Mouse (Mus musculus) liver, embryonic 14.5 days (tissue): ENCODE data around the gene Papss1. TPM values are rescaled to one million over a fixed set of nuclear protein-coding genes. Genes with fewer than 3 reads are reported as not detected.

Source experiments
- ATAC-seq: fragments of 200-750 bp; cut with Nextera tagmentation; 2 replicates; pipeline ENCODE4 v1.8.0; 2017; ENCODE audit warnings: moderate number of reproducible peaks, mild to moderate bottlenecking, moderate library complexity; ENCODE audit not compliant: insufficient read depth
- DNase-seq, 3 experiments: peaks; one replicate each; pipeline ENCODE4 v3.0.0-alpha.2; 2012 to 2013; ENCODE audit warnings: low read depth in 3 of 3, low spot score in 3 of 3
- H3K27ac ChIP-seq: fragments of 300-500 bp; sonication (generic); 2 replicates; pipeline ENCODE4 v1.5.1; 2014; ENCODE audit warnings: moderate library complexity, mild to moderate bottlenecking, control low read depth, inconsistent platforms
- H3K27me3 ChIP-seq: fragments of 300-500 bp; sonication (generic); 2 replicates; pipeline ENCODE4 v1.6.1; 2014; ENCODE audit warnings: mild to moderate bottlenecking, low read length, moderate library complexity; ENCODE audit not compliant: control insufficient read depth, insufficient read depth
- H3K36me3 ChIP-seq: fragments of 300-500 bp; sonication (generic); replicated peaks from 2 replicates; pipeline ENCODE4 v1.6.1; 2014; ENCODE audit warnings: low read depth; ENCODE audit not compliant: control insufficient read depth, insufficient read depth
- H3K4me1 ChIP-seq, 2 experiments: fragments of 200-500 bp in 1 of 2; fragments of 300-500 bp in 1 of 2; sonication (generic) in 1 of 2; replicated peaks; 2 replicates each; pipeline ENCODE4 v1.6.1; 2012 to 2014; ENCODE audit warnings: antibody characterized with exemption in 1 of 2, inconsistent platforms in 1 of 2, low read length in 1 of 2; ENCODE audit not compliant: control insufficient read depth in 2 of 2, insufficient read depth in 2 of 2
- H3K4me2 ChIP-seq: fragments of 300-500 bp; sonication (generic); 2 replicates; pipeline ENCODE4 v1.6.1; 2014; ENCODE audit warnings: low read depth, mild to moderate bottlenecking, control low read depth, moderate library complexity
- H3K4me3 ChIP-seq, 2 experiments: fragments of 200-500 bp in 1 of 2; fragments of 300-500 bp in 1 of 2; sonication (generic) in 1 of 2; 2 replicates each; pipeline ENCODE4 v1.5.1; 2012 to 2014; ENCODE audit warnings: low read depth in 2 of 2, low read length in 2 of 2, mild to moderate bottlenecking in 2 of 2, control low read depth in 1 of 2, inconsistent platforms in 1 of 2, moderate library complexity in 1 of 2; ENCODE audit not compliant: insufficient read depth in 1 of 2
- H3K9ac ChIP-seq: fragments of 300-500 bp; sonication (generic); replicated peaks from 2 replicates; pipeline ENCODE4 v1.6.1; 2014; ENCODE audit warnings: mild to moderate bottlenecking, control low read depth, moderate library complexity
- H3K9me3 ChIP-seq: fragments of 300-500 bp; sonication (generic); 2 replicates; pipeline ENCODE4 v1.6.1; 2016; ENCODE audit warnings: low read length, mixed read lengths; ENCODE audit not compliant: control insufficient read depth
- CTCF ChIP-seq: IDR thresholded peaks from 2 replicates; pipeline ENCODE4 v1.5.1; 2016; ENCODE audit warnings: antibody characterized with exemption, low read depth, control low read depth
- EP300 ChIP-seq: IDR thresholded peaks from 2 replicates; pipeline ENCODE4 v1.6.1; 2016; ENCODE audit warnings: antibody characterized with exemption, low read depth
- WGBS: fragments of 180-500 bp; shearing (Covaris S2); extraction: QIAGEN DNeasy Blood & Tissue Kit; methylation state at CpG from one replicate; pipeline ENCODE4 v1.1.7; 2014; ENCODE audit not compliant: insufficient replicate concordance; 5-methylcytosine and 5-hydroxymethylcytosine counted together
- polyA plus RNA-seq, 2 experiments: library from polyadenylated mRNA; depleted of rRNA in 1 of 2; stranded (reverse) in 1 of 2; unstranded in 1 of 2; fragments of >200 nt; fragmentation: Nextera tagmentation in 1 of 2; extraction: Ambion mirVana in 1 of 2; gene quantifications; 2 replicates each; pipeline versions ENCODE4 v1.2.1 to v1.2.3; 2012 to 2014

The Papss1 gene
- polyA plus RNA-seq, 2 experiments: 6.5 to 8.2 TPM

GRCm38 (mm10) chr3:131656032-131656431 lies 91.5 kb downstream of the Papss1 start:
- DNase-seq: no peak
- Histone ChIP-seq H3K4me1 (no peaks in the 10 kb centered on the region), H3K4me2 (no peak overlapping the region), H3K9ac (no peak overlapping the region), H3K27ac (no peak overlapping the region), H3K27me3 (no peaks in the 10 kb centered on the region), H3K9me3 (no peaks in the 10 kb centered on the region), H3K4me3 (no peak overlapping the region), H3K36me3 (no peaks in the 10 kb centered on the region)
- WGBS: 49% methylated on average over 6 of the region's 6 CpGs
- no peak for TF ChIP-seq EP300
- TF ChIP-seq CTCF: no peak
- ATAC-seq: no peak

- TF ChIP-seq CTCF (no peak), EP300 (no peak)
- Histone ChIP-seq H3K4me2 (no peak overlapping the region), H3K9ac (no peak overlapping the region), H3K27me3 (no peaks in the 10 kb centered on the region), H3K4me3 (no peak overlapping the region), H3K9me3 (no peaks in the 10 kb centered on the region), H3K27ac (no peak overlapping the region), H3K36me3 (no peaks in the 10 kb centered on the region), H3K4me1 (no peaks in the 10 kb centered on the region)
- ATAC-seq: no peak
- no peak for DNase-seq
Measured at GRCm38 (mm10) chr3:131660126-131660525, 95.6 kb downstream of the Papss1 start.

GRCm38 (mm10) chr3:131660629-131661028 lies 96.1 kb downstream of the Papss1 start:
- no peaks in the 10 kb centered on the region for H3K27me3 ChIP-seq
- TF ChIP-seq CTCF (no peak), EP300 (no peak)
- DNase-seq (no peak), ATAC-seq (no peak)
- 57% methylated on average over 4 of the region's 4 CpGs for WGBS
- H3K4me2 ChIP-seq: no peak overlapping the region
- no peaks in the 10 kb centered on the region for H3K4me1 ChIP-seq
- no peak overlapping the region for H3K9ac ChIP-seq
- no peaks in the 10 kb centered on the region for H3K36me3 ChIP-seq
- H3K27ac ChIP-seq: no peak overlapping the region
- no peak overlapping the region for H3K4me3 ChIP-seq
- no peaks in the 10 kb centered on the region for H3K9me3 ChIP-seq

GRCm38 (mm10) chr3:131662589-131663148 lies 98.1 kb downstream of the Papss1 start:
- no peak overlapping the region for H3K9ac ChIP-seq
- H3K9me3 ChIP-seq: no peaks in the 10 kb centered on the region
- no peaks in the 10 kb centered on the region for H3K27me3 ChIP-seq
- no peaks in the 10 kb centered on the region for H3K36me3 ChIP-seq
- 56% methylated on average over 5 of the region's 5 CpGs for WGBS
- no peaks in the 10 kb centered on the region for H3K4me1 ChIP-seq
- ATAC-seq: no peak
- no peak for DNase-seq
- no peak overlapping the region for H3K4me2 ChIP-seq
- H3K27ac ChIP-seq: no peak overlapping the region
- TF ChIP-seq EP300 (no peak), CTCF (no peak)
- no peak overlapping the region for H3K4me3 ChIP-seq

GRCm38 (mm10) chr3:131669910-131670309 lies 105.3 kb downstream of the Papss1 start:
- Histone ChIP-seq H3K4me2 (no peak overlapping the region), H3K27ac (no peak overlapping the region), H3K27me3 (no peaks in the 10 kb centered on the region), H3K36me3 (no peaks in the 10 kb centered on the region), H3K4me3 (no peak overlapping the region), H3K9ac (no peak overlapping the region), H3K9me3 (no peaks in the 10 kb centered on the region), H3K4me1 (no peaks in the 10 kb centered on the region)
- WGBS: 47% methylated on average over 1 of the region's 1 CpGs
- no peak for ATAC-seq
- DNase-seq: no peak
- no peak for TF ChIP-seq EP300
- no peak for TF ChIP-seq CTCF
